Mouse (Mus musculus): ENCODE results near the gene Gpc5. TPM values are rescaled to one million over a fixed set of nuclear protein-coding genes. Genes with fewer than 3 reads are reported as not detected.
A peak's percentile ranks its signal among the peaks of the same experiment; 100 is the strongest.

The Gpc5 gene
- total and polyA plus RNA-seq, 3 experiments, result 0.14 TPM; not detected in 2

DNA sequence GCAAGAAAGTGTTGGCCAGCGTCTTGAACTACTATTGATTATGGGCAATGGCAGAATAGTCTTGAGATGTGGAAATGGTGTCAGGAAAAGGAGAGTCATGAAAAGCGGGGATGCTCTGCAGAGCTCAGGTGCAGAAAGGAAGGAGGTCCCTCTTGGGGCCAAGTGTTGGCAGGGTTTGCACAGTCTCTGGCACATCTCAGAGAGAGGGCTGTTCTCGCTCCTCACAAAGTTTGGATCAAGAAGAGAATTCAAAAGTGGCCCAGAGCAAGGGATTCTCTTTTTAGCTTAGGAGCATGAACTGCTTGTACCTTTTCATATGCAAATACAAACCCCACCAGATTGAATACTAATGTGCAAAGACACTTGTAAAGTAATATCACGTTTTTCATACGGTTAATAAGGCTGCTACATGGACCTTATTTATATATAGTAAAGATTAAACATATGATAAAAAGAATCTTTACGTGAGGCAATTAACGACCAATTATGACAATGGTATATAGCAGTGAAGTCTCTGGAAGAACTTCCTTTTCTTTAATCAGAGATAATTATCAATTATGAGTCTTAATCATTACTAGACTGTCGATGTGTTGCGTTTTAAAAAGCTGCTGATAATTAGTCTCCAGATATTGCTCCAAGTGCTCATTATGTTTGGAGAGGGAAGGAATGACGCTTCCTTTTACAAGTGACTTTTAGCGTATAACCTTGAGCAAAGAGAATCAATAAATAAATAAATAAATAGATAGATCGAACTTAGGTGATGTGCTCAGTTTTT is 10.1 kb upstream of the Gpc5 start:
- DNase-seq (ENCODE audit: extremely low read depth), result no peak
- Histone ChIP-seq H3K27me3 (replicated peaks) (no peaks in the 10 kb centered on the region), H3K9ac (ENCODE audit: insufficient read depth, low read depth) (no peak overlapping the region), H3K4me1 (ENCODE audit: control insufficient read depth in 1 of 2, insufficient read depth in 2 of 2) (no peaks in the 10 kb centered on the region), H3K4me3 (replicated peaks in 1 of 3; ENCODE audit: low read depth in 2 of 3, low read length in 2 of 3, poor library complexity in 1 of 3) (no peak overlapping the region), H3K4me2 (ENCODE audit: insufficient read depth, low read depth, poor library complexity, severe bottlenecking) (no peak overlapping the region), H3K9me3 (replicated peaks; ENCODE audit: low read length) (no peaks in the 10 kb centered on the region), H3K79me2 (replicated peaks; ENCODE audit: control insufficient read depth, extremely low read depth, insufficient read depth, poor library complexity, severe bottlenecking) (no peaks in the 10 kb centered on the region), H3K36me3 (replicated peaks in 1 of 2; ENCODE audit: control insufficient read depth in 1 of 2, insufficient read depth in 1 of 2, low read length in 1 of 2) (no peaks in the 10 kb centered on the region), H3K27ac (ENCODE audit: insufficient read depth, low read depth) (no peak overlapping the region)
- TF ChIP-seq JUND (conservative IDR thresholded peaks at IDR 0.05; ENCODE audit: low read depth, low read length), result no peak
- TF ChIP-seq USF1 (IDR thresholded peaks at IDR 0.05; ENCODE audit: low read depth, low read length), result no peak
- no peak for TF ChIP-seq MAX (IDR thresholded peaks at IDR 0.05; ENCODE audit: low read length)
- no peak for TF ChIP-seq UBTF (IDR thresholded peaks at IDR 0.05; ENCODE audit: low read depth, low read length)
- TF ChIP-seq SMC3 (IDR thresholded peaks at IDR 0.05; ENCODE audit: low read depth, low read length), result no peak
- TF ChIP-seq ZKSCAN1 (IDR thresholded peaks at IDR 0.05; ENCODE audit: borderline replicate concordance, low read depth, low read length), result no peak
- no peak for TF ChIP-seq SIN3A (IDR thresholded peaks at IDR 0.05; ENCODE audit: low read length)
- TF ChIP-seq IRF4 (IDR thresholded peaks at IDR 0.05; ENCODE audit: low read depth, low read length), result no peak
- no peak for TF ChIP-seq ZC3H11A (IDR thresholded peaks at IDR 0.05; ENCODE audit: low read depth, low read length)
- dilution Hi-C loops (cut with MboI; ENCODE audit: extremely low pct_ligation_motif_present, extremely low pct_unique_long_range_greater_than_20kb, low sequenced_read_pairs), result no loop called here
- in situ Hi-C loops (cut with MboI; ENCODE audit: low pct_ligation_motif_present, low pct_unique_long_range_greater_than_20kb, low sequenced_read_pairs), result loop anchor here (25.0 kb wide), 1 partner anchor 305 kb away; no protein-coding TSS in a partner anchor

DNA sequence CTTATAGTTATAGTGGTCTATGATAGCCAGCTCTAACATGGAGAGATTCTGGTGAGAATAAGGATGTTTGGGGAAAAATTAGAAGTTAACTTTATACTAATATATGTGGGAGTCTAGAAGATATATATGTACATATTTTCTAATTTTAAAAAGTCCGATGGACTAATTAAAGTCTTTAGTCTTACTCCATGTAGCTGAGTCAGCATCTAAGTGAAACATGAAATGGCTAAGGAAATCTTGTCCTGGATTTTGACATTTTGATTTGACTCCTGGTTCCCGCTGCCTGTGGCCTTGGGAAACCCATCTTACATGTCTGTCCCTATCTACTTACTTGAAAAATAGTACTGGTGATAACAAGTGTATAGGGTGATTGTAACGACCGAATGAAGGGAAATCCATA is 1.5 kb upstream of the Gpc5 start:
- Histone ChIP-seq H3K4me3 (replicated peaks in 1 of 3; ENCODE audit: low read depth in 2 of 3, low read length in 2 of 3, poor library complexity in 1 of 3) (no peak overlapping the region), H3K9ac (ENCODE audit: insufficient read depth, low read depth) (no peak overlapping the region), H3K4me2 (ENCODE audit: insufficient read depth, low read depth, poor library complexity, severe bottlenecking) (no peak overlapping the region), H3K79me2 (replicated peaks; ENCODE audit: control insufficient read depth, extremely low read depth, insufficient read depth, poor library complexity, severe bottlenecking) (no peaks in the 10 kb centered on the region), H3K36me3 (replicated peaks in 1 of 2; ENCODE audit: control insufficient read depth in 1 of 2, insufficient read depth in 1 of 2, low read length in 1 of 2) (no peaks in the 10 kb centered on the region), H3K27me3 (replicated peaks) (peaks cover 23% of the 10 kb centered on the region), H3K4me1 (ENCODE audit: control insufficient read depth in 1 of 2, insufficient read depth in 2 of 2) (peaks cover 0 to 6% of the 10 kb centered on the region in 2 experiments; a peak in 2 of 4 replicates), H3K9me3 (replicated peaks; ENCODE audit: low read length) (peaks cover 5% of the 10 kb centered on the region), H3K27ac (ENCODE audit: insufficient read depth, low read depth) (no peak overlapping the region)
- DNase-seq (ENCODE audit: extremely low read depth), result no peak
- dilution Hi-C loops (cut with MboI; ENCODE audit: extremely low pct_ligation_motif_present, extremely low pct_unique_long_range_greater_than_20kb, low sequenced_read_pairs), result no loop called here
- TF ChIP-seq MAFK (IDR thresholded peaks at IDR 0.05; ENCODE audit: insufficient replicate concordance, low read length) (peak; percentile 55; the same call in 1 of the 2 replicates), JUND (conservative IDR thresholded peaks at IDR 0.05; ENCODE audit: low read depth, low read length) (no peak)
- in situ Hi-C loops (cut with MboI; ENCODE audit: low pct_ligation_motif_present, low pct_unique_long_range_greater_than_20kb, low sequenced_read_pairs), result loop anchor here (25.0 kb wide), 1 partner anchor 297 kb away; no protein-coding TSS in a partner anchor

DNA sequence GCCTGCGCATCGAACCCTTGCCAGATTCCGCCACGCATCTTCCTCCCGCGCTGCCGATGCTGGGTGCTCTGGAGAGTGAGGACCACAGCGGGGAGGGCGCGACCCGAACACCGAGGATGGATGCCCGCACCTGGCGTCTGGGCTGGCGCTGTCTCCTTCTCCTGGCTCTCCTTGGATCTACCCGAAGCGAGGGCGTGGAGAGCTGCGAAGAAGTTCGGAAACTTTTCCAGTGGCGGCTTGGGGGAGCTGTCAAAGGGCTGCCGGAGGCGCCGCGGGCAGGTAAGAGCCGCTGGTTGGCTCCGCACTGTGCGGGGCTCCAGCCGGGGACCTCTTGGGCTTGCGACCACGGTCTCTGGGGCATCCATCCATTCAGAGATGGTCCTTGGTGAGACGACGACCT is 495 bp downstream of the Gpc5 start:
- in situ Hi-C loops (cut with MboI; ENCODE audit: low pct_ligation_motif_present, low pct_unique_long_range_greater_than_20kb, low sequenced_read_pairs), result loop anchor here (25.0 kb wide), 1 partner anchor 295 kb away; no protein-coding TSS in a partner anchor
- dilution Hi-C loops (cut with MboI; ENCODE audit: extremely low pct_ligation_motif_present, extremely low pct_unique_long_range_greater_than_20kb, low sequenced_read_pairs), result no loop called here
- H3K9ac ChIP-seq (ENCODE audit: insufficient read depth, low read depth), result no peak overlapping the region

More for the DNA sequence above, 495 bp downstream of the Gpc5 start:
- H3K4me2 ChIP-seq (ENCODE audit: insufficient read depth, low read depth, poor library complexity, severe bottlenecking), result peak overlapping the region; percentile 12
- H3K27ac ChIP-seq (ENCODE audit: insufficient read depth, low read depth), result no peak overlapping the region
- H3K4me3 ChIP-seq (replicated peaks in 1 of 3; ENCODE audit: low read depth in 2 of 3, low read length in 2 of 3, poor library complexity in 1 of 3), result peak overlapping the region in 2 of 3 experiments; percentile 49 to 50
- H3K27me3 ChIP-seq (replicated peaks), result peaks cover 23% of the 10 kb centered on the region
- H3K36me3 ChIP-seq (replicated peaks in 1 of 2; ENCODE audit: control insufficient read depth in 1 of 2, insufficient read depth in 1 of 2, low read length in 1 of 2), result no peaks in the 10 kb centered on the region
- TF ChIP-seq USF2 (conservative IDR thresholded peaks at IDR 0.05; ENCODE audit: low read depth, low read length) (no peak), ZKSCAN1 (IDR thresholded peaks at IDR 0.05; ENCODE audit: borderline replicate concordance, low read depth, low read length) (no peak), USF1 (IDR thresholded peaks at IDR 0.05; ENCODE audit: low read depth, low read length) (no peak), JUND (conservative IDR thresholded peaks at IDR 0.05; ENCODE audit: low read depth, low read length) (no peak), ETS1 (conservative IDR thresholded peaks at IDR 0.05; ENCODE audit: low read depth, low read length) (no peak), NRF1 (IDR thresholded peaks at IDR 0.05; ENCODE audit: low read depth, low read length) (no peak), MAZ (IDR thresholded peaks at IDR 0.05; ENCODE audit: low read depth, low read length) (no peak), ZMIZ1 (IDR thresholded peaks at IDR 0.05; ENCODE audit: low read depth, low read length) (no peak), POLR2A (IDR thresholded peaks at IDR 0.05; ENCODE audit: low read depth, low read length) (no peak), CTCF (conservative IDR thresholded peaks at IDR 0.05 in 1 of 2, IDR thresholded peaks at IDR 0.05 in 1 of 2; ENCODE audit: low read depth in 2 of 2, low read length in 2 of 2) (no peak), SMC3 (IDR thresholded peaks at IDR 0.05; ENCODE audit: low read depth, low read length) (no peak), RCOR1 (conservative IDR thresholded peaks at IDR 0.05; ENCODE audit: low read depth, low read length) (no peak), EP300 (IDR thresholded peaks at IDR 0.05; ENCODE audit: low read length) (no peak)
- peaks cover 0 to 6% of the 10 kb centered on the region in 2 experiments; a peak in 2 of 4 replicates for H3K4me1 ChIP-seq (ENCODE audit: control insufficient read depth in 1 of 2, insufficient read depth in 2 of 2)
- no peaks in the 10 kb centered on the region for H3K79me2 ChIP-seq (replicated peaks; ENCODE audit: control insufficient read depth, extremely low read depth, insufficient read depth, poor library complexity, severe bottlenecking)
- peaks cover 5% of the 10 kb centered on the region for H3K9me3 ChIP-seq (replicated peaks; ENCODE audit: low read length)
- DNase-seq (ENCODE audit: extremely low read depth), result no peak

All from CH12.LX (cell line).